Mouse (Mus musculus) hindbrain, postnatal 0 days (tissue): ENCODE measurements around the gene Shld2. TPM values are rescaled to one million over a fixed set of nuclear protein-coding genes. Genes with fewer than 3 reads are reported as not detected.

ENCODE experiments used
- ATAC-seq: fragments of 200-750 bp; cut with Nextera tagmentation; 2 replicates; pipeline ENCODE4 v1.8.0; 2017; ENCODE audit warnings: mild to moderate bottlenecking, moderate TSS enrichment, moderate library complexity
- DNase-seq: peaks from one replicate; pipeline ENCODE4 v3.0.0-alpha.2; 2015; ENCODE audit warnings: low spot score
- H3K27ac ChIP-seq: fragments of 300-500 bp; sonication (generic); 2 replicates; pipeline ENCODE4 v1.5.1; 2014; ENCODE audit warnings: mild to moderate bottlenecking
- H3K27me3 ChIP-seq: fragments of 300-500 bp; sonication (generic); 2 replicates; pipeline ENCODE4 v1.6.1; 2014; ENCODE audit warnings: low read length, mixed read lengths; ENCODE audit not compliant: insufficient read depth
- H3K36me3 ChIP-seq: fragments of 300-500 bp; sonication (generic); 2 replicates; pipeline ENCODE4 v1.6.1; 2014; ENCODE audit warnings: low read length, mixed read lengths; ENCODE audit not compliant: insufficient read depth
- H3K4me1 ChIP-seq: fragments of 300-500 bp; sonication (generic); 2 replicates; pipeline ENCODE4 v1.6.1; 2014; ENCODE audit warnings: antibody characterized with exemption, low read length, mixed read lengths; ENCODE audit not compliant: insufficient read depth
- H3K4me2 ChIP-seq: fragments of 300-500 bp; sonication (generic); 2 replicates; pipeline ENCODE4 v1.6.1; 2014; ENCODE audit warnings: low read depth, mild to moderate bottlenecking, low read length, moderate library complexity, mixed read lengths
- H3K4me3 ChIP-seq: fragments of 300-500 bp; sonication (generic); 2 replicates; pipeline ENCODE4 v1.5.1; 2014; ENCODE audit warnings: low read length
- H3K9ac ChIP-seq: fragments of 300-500 bp; sonication (generic); replicated peaks from 2 replicates; pipeline ENCODE4 v1.6.1; 2014; ENCODE audit warnings: mild to moderate bottlenecking, low read length, moderate library complexity, mixed read lengths
- H3K9me3 ChIP-seq: fragments of 300-500 bp; sonication (generic); 2 replicates; pipeline ENCODE4 v1.6.1; 2016; ENCODE audit warnings: low read length, mixed read lengths
- CTCF ChIP-seq: IDR thresholded peaks from 2 replicates; pipeline ENCODE4 v1.5.1; 2016; ENCODE audit warnings: antibody characterized with exemption, control low read depth, low read depth
- WGBS: fragments of 180-500 bp; shearing (Covaris S2); extraction: QIAGEN DNeasy Blood & Tissue Kit; methylation state at CpG from one replicate; pipeline ENCODE4 v1.1.7; 2014; 5-methylcytosine and 5-hydroxymethylcytosine counted together
- polyA plus RNA-seq: library from polyadenylated mRNA; unstranded; fragments of >200 nt; fragmentation: Nextera tagmentation; extraction: Ambion mirVana; gene quantifications from 2 replicates; pipeline ENCODE4 v1.2.1, GENCODE M21; 2015
- total RNA-seq: library from RNA; depleted of rRNA; stranded (reverse); fragments of >200 nt; gene quantifications from 2 replicates; pipeline ENCODE4 v1.2.3, GENCODE M21; 2014

Shld2 gene
- total and polyA plus RNA-seq, 2 experiments from 2014 or later, result 4.0 to 9.2 TPM

- Histone ChIP-seq H3K27ac (no peak overlapping the region), H3K4me2 (peak overlapping the region; percentile 72), H3K4me1 (no peaks in the 10 kb centered on the region), H3K27me3 (no peaks in the 10 kb centered on the region), H3K36me3 (no peaks in the 10 kb centered on the region), H3K9ac (no peak overlapping the region), H3K9me3 (no peaks in the 10 kb centered on the region), H3K4me3 (peak overlapping the region; percentile 82)
- no peak for TF ChIP-seq CTCF
- WGBS, result 76% methylated on average over 3 of the region's 3 CpGs
- DNase-seq, result no peak
- no peak for ATAC-seq
Observed at GRCm38 (mm10) chr14:34313612-34314011, 3.3 kb upstream of the Shld2 start.

- DNase-seq (peak; percentile 11), ATAC-seq (no peak)
- peak overlapping the region; percentile 97 for H3K9ac ChIP-seq
- TF ChIP-seq CTCF, result no peak
- H3K4me3 ChIP-seq, result peak overlapping the region; percentile 82
- H3K9me3 ChIP-seq, result no peaks in the 10 kb centered on the region
- H3K27me3 ChIP-seq, result no peaks in the 10 kb centered on the region
- 0 out of 2 replicates have a peak overlapping the region, but pooled peaks have one; percentile 93 for H3K27ac ChIP-seq
- H3K4me1 ChIP-seq, result no peaks in the 10 kb centered on the region
- 14% methylated on average over 5 of the region's 6 CpGs for WGBS
- H3K36me3 ChIP-seq, result no peaks in the 10 kb centered on the region
- H3K4me2 ChIP-seq, result peak overlapping the region; percentile 72
Observed at GRCm38 (mm10) chr14:34312339-34313048, 2.2 kb upstream of the Shld2 start.

- WGBS, result under 1% methylated on average over 4 of the region's 4 CpGs
- ATAC-seq (no peak), DNase-seq (peak; percentile 57)
- peak overlapping the region; percentile 72 for H3K4me2 ChIP-seq
- no peaks in the 10 kb centered on the region for H3K27me3 ChIP-seq
- H3K36me3 ChIP-seq, result no peaks in the 10 kb centered on the region
- H3K9ac ChIP-seq, result peak overlapping the region; percentile 97
- peak overlapping the region; percentile 82 for H3K4me3 ChIP-seq
- no peak for TF ChIP-seq CTCF
- H3K27ac ChIP-seq, result peak overlapping the region; percentile 93
- no peaks in the 10 kb centered on the region for H3K4me1 ChIP-seq
- no peaks in the 10 kb centered on the region for H3K9me3 ChIP-seq
Observed at GRCm38 (mm10) chr14:34311691-34312090, 1.4 kb upstream of the Shld2 start.

GRCm38 (mm10) chr14:34311021-34311631, 833 bp upstream of the Shld2 start:
- Histone ChIP-seq H3K4me1 (no peaks in the 10 kb centered on the region), H3K9me3 (no peaks in the 10 kb centered on the region), H3K36me3 (no peaks in the 10 kb centered on the region), H3K9ac (peak overlapping the region; percentile 97), H3K27me3 (no peaks in the 10 kb centered on the region), H3K4me2 (peak overlapping the region; percentile 72), H3K27ac (peak overlapping the region; percentile 93), H3K4me3 (peak overlapping the region; percentile 82)
- DNase-seq (peak; percentile 40), ATAC-seq (peak; percentile 24)
- WGBS, result under 1% methylated on average over 45 of the region's 47 CpGs
- no peak for TF ChIP-seq CTCF

- H3K27ac ChIP-seq, result peak overlapping the region; percentile 93
- no peak for DNase-seq
- H3K9ac ChIP-seq, result peak overlapping the region; percentile 97
- peak overlapping the region; percentile 72 for H3K4me2 ChIP-seq
- ATAC-seq, result no peak
- H3K27me3 ChIP-seq, result no peaks in the 10 kb centered on the region
- H3K4me3 ChIP-seq, result peak overlapping the region; percentile 82
- no peaks in the 10 kb centered on the region for H3K9me3 ChIP-seq
- no peak for TF ChIP-seq CTCF
- WGBS, result 11% methylated on average over 5 of the region's 5 CpGs
- no peaks in the 10 kb centered on the region for H3K36me3 ChIP-seq
- H3K4me1 ChIP-seq, result no peaks in the 10 kb centered on the region
Observed at GRCm38 (mm10) chr14:34309907-34310233, 423 bp downstream of the Shld2 start.

- Histone ChIP-seq H3K4me3 (no peak overlapping the region), H3K27me3 (no peaks in the 10 kb centered on the region), H3K4me2 (no peak overlapping the region), H3K9ac (no peak overlapping the region), H3K9me3 (no peaks in the 10 kb centered on the region), H3K36me3 (no peaks in the 10 kb centered on the region), H3K27ac (no peak overlapping the region), H3K4me1 (no peaks in the 10 kb centered on the region)
- no peak for DNase-seq
- 93% methylated on average over 4 of the region's 4 CpGs for WGBS
- no peak for TF ChIP-seq CTCF
- ATAC-seq, result no peak
Observed at GRCm38 (mm10) chr14:34309266-34309665, 1.0 kb downstream of the Shld2 start.

GRCm38 (mm10) chr14:34303265-34303680, 7.0 kb downstream of the Shld2 start:
- no peak overlapping the region for H3K9ac ChIP-seq
- H3K4me3 ChIP-seq, result no peak overlapping the region
- H3K36me3 ChIP-seq, result no peaks in the 10 kb centered on the region
- H3K27me3 ChIP-seq, result no peaks in the 10 kb centered on the region
- no peak overlapping the region; the same call in 1 of the 2 replicates for H3K27ac ChIP-seq
- H3K4me2 ChIP-seq, result no peak overlapping the region
- no peaks in the 10 kb centered on the region for H3K4me1 ChIP-seq
- 46% methylated on average over 5 of the region's 5 CpGs for WGBS
- ATAC-seq (no peak), DNase-seq (no peak)
- no peaks in the 10 kb centered on the region for H3K9me3 ChIP-seq
- no peak for TF ChIP-seq CTCF
